Mouse (Mus musculus) spleen, adult 2 months (tissue): ENCODE measurements at regions not wholly inside any gene's neighbourhood (a gene's known extent, or its start where the extent isn't known, plus 50 kb on each side); places are given as distances from the start of the nearest gene placed in this dataset.

Source experiments
- CTCF ChIP-seq: fragments of 200-500 bp; IDR thresholded peaks from 2 replicates; pipeline ENCODE4 v1.5.1; 2011; ENCODE audit warnings: mild to moderate bottlenecking, inconsistent platforms; ENCODE audit not compliant: insufficient read depth, insufficient read length, insufficient replicate concordance; ENCODE audit errors: extremely low read depth
- POLR2A ChIP-seq: fragments of 200-500 bp; IDR thresholded peaks from 2 replicates; pipeline ENCODE4 v1.6.1; 2011; ENCODE audit warnings: low read depth, low read length, inconsistent platforms

GRCm38 (mm10) chr1:154118374-154119004 lies 82.5 kb upstream of the Zfp648 start:
- TF ChIP-seq POLR2A, result no peak
- TF ChIP-seq CTCF, result peak; percentile 80; the same call in 1 of the 2 replicates
